Mouse (Mus musculus): ENCODE data around the gene Kdm2b. TPM values are rescaled to one million over a fixed set of nuclear protein-coding genes. Genes with fewer than 3 reads are reported as not detected.
A peak's percentile ranks its signal among the peaks of the same experiment; 100 is the strongest.

Gene Kdm2b
- polyA plus RNA-seq, 1 experiment from 2014 or later = 35.6 TPM

GRCm38 (mm10) chr5:122872626-122873025 lies 117.0 kb downstream of the Kdm2b start:
- CTCF ChIA-PET = interaction anchor here (1.6 to 2.0 kb wide), 2 partner anchors 9 to 11 kb away, joined by 3 to 8 read pairs; no protein-coding TSS in a partner anchor
- in situ Hi-C loops (cut with MboI; ENCODE audit: low pct_unique_long_range_greater_than_20kb) = no loop called here
- POLR2A ChIA-PET = no interaction called here
- no peak for DNase-seq (ENCODE audit: low read depth, low spot score)
- TF ChIP-seq CTCF (IDR thresholded peaks at IDR 0.05) = no peak
- ATAC-seq = no peak
- no peaks in the 10 kb centered on the region for H3K27me3 ChIP-seq

GRCm38 (mm10) chr5:122863053-122863452 lies 126.6 kb downstream of the Kdm2b start:
- ATAC-seq (no peak), DNase-seq (ENCODE audit: low read depth, low spot score) (no peak)
- no peak for TF ChIP-seq CTCF (IDR thresholded peaks at IDR 0.05)
- ChIA-PET POLR2A (interaction anchor here (1.0 kb wide), 1 partner anchor 12 kb away, joined by 3 read pairs; no protein-coding TSS in a partner anchor), CTCF (interaction anchor here (1.1 to 1.6 kb wide), 4 partner anchors 10 to 19 kb away, joined by 3 to 5 read pairs (median 4); no protein-coding TSS in a partner anchor)
- no peaks in the 10 kb centered on the region for H3K27me3 ChIP-seq
- in situ Hi-C loops (cut with MboI; ENCODE audit: low pct_unique_long_range_greater_than_20kb) = no loop called here

GRCm38 (mm10) chr5:122855858-122856257 lies 133.8 kb downstream of the Kdm2b start:
- ATAC-seq (no peak), DNase-seq (ENCODE audit: low read depth, low spot score) (no peak)
- CTCF ChIA-PET = interaction anchor here (1.1 to 1.5 kb wide), 3 partner anchors 12 to 33 kb away, joined by 3 to 4 read pairs (median 3); no protein-coding TSS in a partner anchor
- in situ Hi-C loops (cut with MboI; ENCODE audit: low pct_unique_long_range_greater_than_20kb) = no loop called here
- POLR2A ChIA-PET = no interaction called here
- no peaks in the 10 kb centered on the region for H3K27me3 ChIP-seq
- TF ChIP-seq CTCF (IDR thresholded peaks at IDR 0.05) = peak; percentile 54

- CTCF ChIA-PET = interaction anchor here (0.7 to 1.5 kb wide), 5 partner anchors 9 to 40 kb away, joined by 3 read pairs; no protein-coding TSS in a partner anchor
- in situ Hi-C loops (cut with MboI; ENCODE audit: low pct_unique_long_range_greater_than_20kb) = no loop called here
- no peak for ATAC-seq
- DNase-seq (ENCODE audit: low read depth, low spot score) = no peak
- no peaks in the 10 kb centered on the region for H3K27me3 ChIP-seq
- POLR2A ChIA-PET = interaction anchor here (1.0 to 1.2 kb wide), 2 partner anchors 28 to 36 kb away, joined by 3 to 4 read pairs; no protein-coding TSS in a partner anchor
- no peak for TF ChIP-seq CTCF (IDR thresholded peaks at IDR 0.05)
Measured at GRCm38 (mm10) chr5:122852611-122853010, 137.0 kb downstream of the Kdm2b start.

GRCm38 (mm10) chr5:122850319-122851002 lies 139.2 kb downstream of the Kdm2b start:
- CTCF ChIA-PET = interaction anchor here (1.1 kb wide), 1 partner anchor 19 kb away, joined by 5 read pairs; no protein-coding TSS in a partner anchor
- TF ChIP-seq CTCF (IDR thresholded peaks at IDR 0.05) = peak; percentile 96
- in situ Hi-C loops (cut with MboI; ENCODE audit: low pct_unique_long_range_greater_than_20kb) = no loop called here

GRCm38 (mm10) chr5:122849521-122850318 lies 139.9 kb downstream of the Kdm2b start, which contains the start of gene Rnf34:
Gene Rnf34 (plus strand): TSS chr5:122850048.
- POLR2A ChIA-PET = interaction anchor here (0.6 to 1.4 kb wide), 4 partner anchors 12 to 358 kb away, joined by 3 to 4 read pairs (median 4); no protein-coding TSS in a partner anchor
- peak; percentile 85 for DNase-seq (ENCODE audit: low read depth, low spot score)
- TF ChIP-seq CTCF (IDR thresholded peaks at IDR 0.05) = no peak
- in situ Hi-C loops (cut with MboI; ENCODE audit: low pct_unique_long_range_greater_than_20kb) = no loop called here
- peak; percentile 94 for ATAC-seq
- CTCF ChIA-PET = interaction anchor here (1.1 kb wide), 1 partner anchor 20 kb away, joined by 5 read pairs; no protein-coding TSS in a partner anchor
- H3K27me3 ChIP-seq = no peaks in the 10 kb centered on the region

More at GRCm38 (mm10) chr5:122850319-122851002, 139.2 kb downstream of the Kdm2b start:
- no peaks in the 10 kb centered on the region for H3K27me3 ChIP-seq
- DNase-seq (ENCODE audit: low read depth, low spot score) (peak; percentile 9), ATAC-seq (peak; percentile 59)
- POLR2A ChIA-PET = interaction anchor here (0.8 to 1.4 kb wide), 4 partner anchors 11 to 359 kb away, joined by 3 to 4 read pairs (median 3); no protein-coding TSS in a partner anchor

GRCm38 (mm10) chr5:122843799-122844198 lies 145.8 kb downstream of the Kdm2b start:
- H3K27me3 ChIP-seq = peaks cover under 1% of the 10 kb centered on the region
- in situ Hi-C loops (cut with MboI; ENCODE audit: low pct_unique_long_range_greater_than_20kb) = no loop called here
- CTCF ChIA-PET = interaction anchor here (1.1 kb wide), 1 partner anchor 9 kb away, joined by 4 read pairs; no protein-coding TSS in a partner anchor
- DNase-seq (ENCODE audit: low read depth, low spot score) (no peak), ATAC-seq (no peak)
- POLR2A ChIA-PET = no interaction called here
- TF ChIP-seq CTCF (IDR thresholded peaks at IDR 0.05) = no peak

- CTCF ChIA-PET = no interaction called here
- no peak for DNase-seq (ENCODE audit: low read depth, low spot score)
- H3K27me3 ChIP-seq = peaks cover 5% of the 10 kb centered on the region
- in situ Hi-C loops (cut with MboI; ENCODE audit: low pct_unique_long_range_greater_than_20kb) = no loop called here
- no peak for TF ChIP-seq CTCF (IDR thresholded peaks at IDR 0.05)
- POLR2A ChIA-PET = no interaction called here
- no peak for ATAC-seq
Measured at GRCm38 (mm10) chr5:122841126-122841525, 148.5 kb downstream of the Kdm2b start.

GRCm38 (mm10) chr5:122832996-122833395 lies 156.6 kb downstream of the Kdm2b start:
- in situ Hi-C loops (cut with MboI; ENCODE audit: low pct_unique_long_range_greater_than_20kb) = no loop called here
- CTCF ChIA-PET = no interaction called here
- DNase-seq (ENCODE audit: low read depth, low spot score) (no peak), ATAC-seq (no peak)
- no peaks in the 10 kb centered on the region for H3K27me3 ChIP-seq
- POLR2A ChIA-PET = interaction anchor here (0.7 kb wide), 1 partner anchor 330 kb away, joined by 3 read pairs; no protein-coding TSS in a partner anchor
- no peak for TF ChIP-seq CTCF (IDR thresholded peaks at IDR 0.05)

GRCm38 (mm10) chr5:122832536-122832935 lies 157.1 kb downstream of the Kdm2b start:
- ATAC-seq (no peak), DNase-seq (ENCODE audit: low read depth, low spot score) (no peak)
- no peaks in the 10 kb centered on the region for H3K27me3 ChIP-seq
- CTCF ChIA-PET = no interaction called here
- no peak for TF ChIP-seq CTCF (IDR thresholded peaks at IDR 0.05)
- in situ Hi-C loops (cut with MboI; ENCODE audit: low pct_unique_long_range_greater_than_20kb) = no loop called here
- POLR2A ChIA-PET = interaction anchor here (0.7 kb wide), 1 partner anchor 331 kb away, joined by 3 read pairs; no protein-coding TSS in a partner anchor
